Mouse (Mus musculus) midbrain, embryonic 11.5 days (tissue): ENCODE measurements at regions not wholly inside any gene's neighbourhood (a gene's known extent, or its start where the extent isn't known, plus 50 kb on each side); places are given as distances from the start of the nearest gene placed in this dataset.

Source experiments
- ATAC-seq: fragments of 200-750 bp; cut with Nextera tagmentation; 2 replicates; pipeline ENCODE4 v1.8.0; 2017; ENCODE audit warnings: moderate TSS enrichment, moderate library complexity; ENCODE audit not compliant: low FRiP score
- DNase-seq: peaks from one replicate; pipeline ENCODE4 v3.0.0; 2015; ENCODE audit warnings: low spot score; ENCODE audit errors: missing footprints
- H3K27ac ChIP-seq: fragments of 300-500 bp; sonication (generic); 2 replicates; pipeline ENCODE4 v1.5.1; 2014; ENCODE audit warnings: low read depth, low read length
- H3K27me3 ChIP-seq: fragments of 300-500 bp; sonication (generic); 2 replicates; pipeline ENCODE4 v1.6.1; 2014; ENCODE audit warnings: mild to moderate bottlenecking, low read length, moderate library complexity, mixed read lengths; ENCODE audit not compliant: control insufficient read depth, insufficient read depth
- H3K36me3 ChIP-seq: fragments of 300-500 bp; sonication (generic); 2 replicates; pipeline ENCODE4 v1.6.1; 2014; ENCODE audit warnings: mild to moderate bottlenecking, low read length, moderate library complexity, mixed read lengths; ENCODE audit not compliant: control insufficient read depth, insufficient read depth
- H3K4me1 ChIP-seq: fragments of 300-500 bp; sonication (generic); 2 replicates; pipeline ENCODE4 v1.6.1; 2014; ENCODE audit warnings: low read length; ENCODE audit not compliant: control insufficient read depth, insufficient read depth
- H3K4me2 ChIP-seq: fragments of 300-500 bp; sonication (generic); 2 replicates; pipeline ENCODE4 v1.6.1; 2014; ENCODE audit warnings: mild to moderate bottlenecking, moderate library complexity
- H3K4me3 ChIP-seq: fragments of 300-500 bp; sonication (generic); 2 replicates; pipeline ENCODE4 v1.5.1; 2014; ENCODE audit warnings: low read depth, low read length
- H3K9ac ChIP-seq: fragments of 300-500 bp; sonication (generic); 2 replicates; pipeline ENCODE4 v1.6.1; 2014; ENCODE audit warnings: low read length
- H3K9me3 ChIP-seq: fragments of 300-500 bp; sonication (generic); 2 replicates; pipeline ENCODE4 v1.6.1; 2016; ENCODE audit warnings: low read length; ENCODE audit not compliant: control insufficient read depth
- WGBS: fragments of 180-500 bp; shearing (Covaris S2); extraction: QIAGEN DNeasy Blood & Tissue Kit; methylation state at CpG from one replicate; pipeline ENCODE4 v1.1.7; 2014; 5-methylcytosine and 5-hydroxymethylcytosine counted together

- Histone ChIP-seq H3K4me3 (no peak overlapping the region), H3K4me1 (no peaks in the 10 kb centered on the region), H3K9me3 (no peaks in the 10 kb centered on the region), H3K9ac (no peak overlapping the region), H3K4me2 (no peak overlapping the region), H3K27me3 (no peaks in the 10 kb centered on the region), H3K36me3 (no peaks in the 10 kb centered on the region), H3K27ac (no peak overlapping the region)
- WGBS: 89% methylated on average over 6 of the region's 6 CpGs
- ATAC-seq (no peak), DNase-seq (no peak)
Observed at GRCm38 (mm10) chr7:129079786-129080185, 177.0 kb upstream of the Plpp4 start.

GRCm38 (mm10) chr7:129091441-129091840, 165.4 kb upstream of the Plpp4 start:
- no peak for ATAC-seq

GRCm38 (mm10) chr7:129096374-129097069, 160.3 kb upstream of the Plpp4 start:
- H3K27ac ChIP-seq: no peak overlapping the region
- no peak overlapping the region for H3K4me3 ChIP-seq
- H3K9ac ChIP-seq: no peak overlapping the region
- DNase-seq (no peak), ATAC-seq (no peak)
- H3K4me1 ChIP-seq: no peaks in the 10 kb centered on the region
- H3K9me3 ChIP-seq: no peaks in the 10 kb centered on the region
- 73% methylated on average over 3 of the region's 3 CpGs for WGBS
- no peak overlapping the region for H3K4me2 ChIP-seq
- H3K36me3 ChIP-seq: no peaks in the 10 kb centered on the region
- no peaks in the 10 kb centered on the region for H3K27me3 ChIP-seq

More at GRCm38 (mm10) chr7:129091441-129091840, 165.4 kb upstream of the Plpp4 start:
- DNase-seq: no peak
- Histone ChIP-seq H3K9ac (no peak overlapping the region), H3K4me2 (no peak overlapping the region), H3K4me3 (no peak overlapping the region), H3K9me3 (no peaks in the 10 kb centered on the region), H3K27ac (no peak overlapping the region), H3K27me3 (no peaks in the 10 kb centered on the region), H3K4me1 (no peaks in the 10 kb centered on the region), H3K36me3 (no peaks in the 10 kb centered on the region)
- 59% methylated on average over 4 of the region's 4 CpGs for WGBS

- Histone ChIP-seq H3K4me1 (no peaks in the 10 kb centered on the region; the same call in 1 of the 2 replicates), H3K36me3 (no peaks in the 10 kb centered on the region), H3K9ac (no peak overlapping the region), H3K4me2 (no peak overlapping the region), H3K27ac (no peak overlapping the region), H3K4me3 (no peak overlapping the region), H3K27me3 (no peaks in the 10 kb centered on the region), H3K9me3 (no peaks in the 10 kb centered on the region)
- 65% methylated on average over 4 of the region's 4 CpGs for WGBS
- DNase-seq (no peak), ATAC-seq (no peak)
Observed at GRCm38 (mm10) chr7:129102437-129102836, 154.4 kb upstream of the Plpp4 start.

GRCm38 (mm10) chr7:129134176-129134575, 122.7 kb upstream of the Plpp4 start:
- ATAC-seq: 0 out of 2 replicates have a peak, but pooled peaks have one; percentile 42

GRCm38 (mm10) chr7:129134661-129135215, 122.1 kb upstream of the Plpp4 start:
- DNase-seq: peak; percentile 93
- Histone ChIP-seq H3K9me3 (no peaks in the 10 kb centered on the region), H3K27ac (peak overlapping the region; percentile 0; the same call in 1 of the 2 replicates), H3K4me2 (no peak overlapping the region), H3K4me3 (no peak overlapping the region), H3K27me3 (no peaks in the 10 kb centered on the region), H3K36me3 (no peaks in the 10 kb centered on the region), H3K9ac (no peak overlapping the region), H3K4me1 (peaks cover 14% of the 10 kb centered on the region)
- ATAC-seq: no peak; the same call in 1 of the 2 replicates
- 16% methylated on average over 4 of the region's 4 CpGs for WGBS

More at GRCm38 (mm10) chr7:129134176-129134575, 122.7 kb upstream of the Plpp4 start:
- DNase-seq: no peak
- no peak overlapping the region for H3K4me3 ChIP-seq
- H3K4me2 ChIP-seq: no peak overlapping the region
- no peak overlapping the region for H3K9ac ChIP-seq
- no peaks in the 10 kb centered on the region for H3K27me3 ChIP-seq
- H3K36me3 ChIP-seq: no peaks in the 10 kb centered on the region
- H3K27ac ChIP-seq: peak overlapping the region; percentile 25; the same call in 1 of the 2 replicates
- H3K9me3 ChIP-seq: no peaks in the 10 kb centered on the region
- peaks cover 14% of the 10 kb centered on the region for H3K4me1 ChIP-seq

- no peaks in the 10 kb centered on the region for H3K9me3 ChIP-seq
- H3K36me3 ChIP-seq: no peaks in the 10 kb centered on the region
- WGBS: 88% methylated on average over 11 of the region's 11 CpGs
- no peak overlapping the region for H3K4me2 ChIP-seq
- ATAC-seq: no peak
- peaks cover 22% of the 10 kb centered on the region for H3K4me1 ChIP-seq
- H3K9ac ChIP-seq: no peak overlapping the region
- no peak overlapping the region for H3K4me3 ChIP-seq
- no peaks in the 10 kb centered on the region for H3K27me3 ChIP-seq
- no peak overlapping the region for H3K27ac ChIP-seq
- no peak for DNase-seq
Observed at GRCm38 (mm10) chr7:129137303-129137990, 119.4 kb upstream of the Plpp4 start.

- no peak overlapping the region for H3K9ac ChIP-seq
- peaks cover 8% of the 10 kb centered on the region for H3K4me1 ChIP-seq
- H3K9me3 ChIP-seq: no peaks in the 10 kb centered on the region
- WGBS: 41% methylated on average over 6 of the region's 6 CpGs
- no peaks in the 10 kb centered on the region for H3K36me3 ChIP-seq
- no peak overlapping the region for H3K4me3 ChIP-seq
- H3K27me3 ChIP-seq: no peaks in the 10 kb centered on the region
- ATAC-seq (no peak), DNase-seq (no peak)
- H3K27ac ChIP-seq: no peak overlapping the region
- no peak overlapping the region for H3K4me2 ChIP-seq
Observed at GRCm38 (mm10) chr7:129141942-129142598, 114.8 kb upstream of the Plpp4 start.

- DNase-seq (peak; percentile 86), ATAC-seq (no peak)
- no peaks in the 10 kb centered on the region for H3K9me3 ChIP-seq
- no peaks in the 10 kb centered on the region for H3K27me3 ChIP-seq
- no peaks in the 10 kb centered on the region for H3K36me3 ChIP-seq
- no peak overlapping the region for H3K27ac ChIP-seq
- no peak overlapping the region for H3K9ac ChIP-seq
- H3K4me3 ChIP-seq: no peak overlapping the region
- peaks cover 8% of the 10 kb centered on the region for H3K4me1 ChIP-seq
- no peak overlapping the region for H3K4me2 ChIP-seq
- 60% methylated on average over 5 of the region's 5 CpGs for WGBS
Observed at GRCm38 (mm10) chr7:129142599-129142949, 114.3 kb upstream of the Plpp4 start.
